Mouse (Mus musculus): ENCODE measurements around the gene Gm21987. TPM values are rescaled to one million over a fixed set of nuclear protein-coding genes. Genes with fewer than 3 reads are reported as not detected.

Gene Gm21987
- polyA plus RNA-seq, 1 experiment, result 244 TPM

GRCm38 (mm10) chr16:38379493-38379892 lies 32.7 kb downstream of the Gm21987 start:
- no peak for TF ChIP-seq GATA1 (IDR thresholded peaks at IDR 0.05; ENCODE audit: low read length)
- no peak for TF ChIP-seq TAL1 (IDR thresholded peaks at IDR 0.05; ENCODE audit: low read length)
- Histone ChIP-seq H3K4me3 (replicated peaks) (no peak overlapping the region), H3K36me3 (ENCODE audit: control insufficient read depth) (peaks cover 53% of the 10 kb centered on the region), H3K27me3 (ENCODE audit: control insufficient read depth) (no peaks in the 10 kb centered on the region), H3K4me1 (ENCODE audit: control insufficient read depth) (peaks cover 69% of the 10 kb centered on the region), H3K9me3 (ENCODE audit: control insufficient read depth, low read length) (no peaks in the 10 kb centered on the region)

DNA sequence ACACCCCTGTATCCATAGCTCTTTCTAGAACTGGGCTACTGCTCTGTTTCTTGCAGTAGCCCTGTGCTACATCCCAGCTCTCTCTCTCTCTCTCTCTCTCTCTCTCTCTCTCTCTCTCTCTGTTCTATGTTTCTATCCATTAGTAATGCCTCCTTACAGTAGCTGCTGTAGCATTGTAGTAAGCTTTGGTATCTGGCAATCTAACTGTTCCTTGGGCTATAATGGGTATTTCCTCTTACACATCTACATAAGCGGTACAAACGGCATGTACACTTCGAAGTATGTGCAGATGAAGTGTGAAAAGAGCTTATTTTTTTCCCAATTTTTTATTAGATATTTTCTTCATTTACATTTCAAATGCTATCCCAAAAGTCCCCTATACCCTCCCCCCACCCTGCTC lies 33.1 kb downstream of the Gm21987 start:
- H3K4me1 ChIP-seq (ENCODE audit: control insufficient read depth), result peaks cover 69% of the 10 kb centered on the region
- peaks cover 49% of the 10 kb centered on the region for H3K36me3 ChIP-seq (ENCODE audit: control insufficient read depth)
- no peaks in the 10 kb centered on the region for H3K27me3 ChIP-seq (ENCODE audit: control insufficient read depth)
- TF ChIP-seq GATA1 (IDR thresholded peaks at IDR 0.05; ENCODE audit: low read length) (no peak), TAL1 (IDR thresholded peaks at IDR 0.05; ENCODE audit: low read length) (no peak)
- no peaks in the 10 kb centered on the region for H3K9me3 ChIP-seq (ENCODE audit: control insufficient read depth, low read length)
- H3K4me3 ChIP-seq (replicated peaks), result no peak overlapping the region

GRCm38 (mm10) chr16:38383683-38384082 lies 36.8 kb downstream of the Gm21987 start:
- peaks cover 11% of the 10 kb centered on the region for H3K36me3 ChIP-seq (ENCODE audit: control insufficient read depth)

DNA sequence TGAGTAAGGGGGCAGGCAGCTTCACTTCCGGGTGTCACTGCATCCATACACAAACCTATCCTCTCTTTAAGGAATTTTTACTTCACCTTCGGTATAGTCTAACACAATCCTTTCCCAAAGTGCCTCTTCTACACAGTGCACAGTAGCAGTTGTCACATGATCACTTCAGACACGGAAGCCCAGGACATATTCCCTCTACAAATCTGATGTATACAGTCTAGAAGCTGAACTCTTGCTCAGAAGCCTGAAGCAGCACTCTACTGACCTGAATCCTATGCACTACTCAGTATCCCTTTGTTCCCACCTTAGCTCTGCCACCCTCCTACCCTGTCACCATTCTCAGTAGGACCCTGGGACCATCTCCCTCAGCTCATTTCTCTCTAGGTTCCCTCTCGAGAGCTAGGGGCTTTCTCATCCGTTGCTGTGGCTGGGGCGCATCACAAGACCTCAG lies 38.4 kb downstream of the Gm21987 start:
- Histone ChIP-seq H3K4me1 (ENCODE audit: control insufficient read depth) (peaks cover 58% of the 10 kb centered on the region), H3K36me3 (ENCODE audit: control insufficient read depth) (no peaks in the 10 kb centered on the region), H3K9me3 (ENCODE audit: control insufficient read depth, low read length) (no peaks in the 10 kb centered on the region)

More at GRCm38 (mm10) chr16:38383683-38384082, 36.8 kb downstream of the Gm21987 start:
- peaks cover 67% of the 10 kb centered on the region for H3K4me1 ChIP-seq (ENCODE audit: control insufficient read depth)
- no peak overlapping the region for H3K4me3 ChIP-seq (replicated peaks)
- TF ChIP-seq TAL1 (IDR thresholded peaks at IDR 0.05; ENCODE audit: low read length) (no peak), GATA1 (IDR thresholded peaks at IDR 0.05; ENCODE audit: low read length) (no peak)
- H3K27me3 ChIP-seq (ENCODE audit: control insufficient read depth), result no peaks in the 10 kb centered on the region
- H3K9me3 ChIP-seq (ENCODE audit: control insufficient read depth, low read length), result no peaks in the 10 kb centered on the region

DNA sequence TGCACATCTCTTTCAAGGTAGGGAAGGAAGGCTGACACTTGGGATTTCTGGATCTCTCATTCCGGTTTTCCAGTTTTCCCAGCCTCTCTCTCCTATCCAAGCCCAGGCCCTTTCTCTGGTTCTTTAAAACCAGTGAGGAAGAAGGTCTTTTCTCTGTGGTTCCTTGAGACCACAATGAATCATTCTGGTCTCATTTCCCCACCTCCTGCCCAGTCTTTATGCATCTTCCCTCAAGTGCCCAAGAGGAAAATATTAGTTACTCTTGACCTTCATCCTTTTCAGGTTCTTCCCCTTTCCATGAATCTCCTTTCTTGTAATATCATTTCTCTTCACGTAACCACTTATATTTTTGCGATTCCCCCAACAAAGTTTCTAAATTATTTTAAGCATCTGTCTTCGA lies 38.9 kb downstream of the Gm21987 start:
- Histone ChIP-seq H3K4me3 (replicated peaks) (no peak overlapping the region), H3K4me1 (ENCODE audit: control insufficient read depth) (peaks cover 58% of the 10 kb centered on the region), H3K27me3 (ENCODE audit: control insufficient read depth) (no peaks in the 10 kb centered on the region), H3K9me3 (ENCODE audit: control insufficient read depth, low read length) (no peaks in the 10 kb centered on the region), H3K36me3 (ENCODE audit: control insufficient read depth) (no peaks in the 10 kb centered on the region)
- TF ChIP-seq GATA1 (IDR thresholded peaks at IDR 0.05; ENCODE audit: low read length) (no peak), TAL1 (IDR thresholded peaks at IDR 0.05; ENCODE audit: low read length) (no peak)

More for the DNA sequence above, 38.4 kb downstream of the Gm21987 start:
- Histone ChIP-seq H3K27me3 (ENCODE audit: control insufficient read depth) (no peaks in the 10 kb centered on the region), H3K4me3 (replicated peaks) (no peak overlapping the region)
- TF ChIP-seq GATA1 (IDR thresholded peaks at IDR 0.05; ENCODE audit: low read length) (no peak), TAL1 (IDR thresholded peaks at IDR 0.05; ENCODE audit: low read length) (no peak)

DNA sequence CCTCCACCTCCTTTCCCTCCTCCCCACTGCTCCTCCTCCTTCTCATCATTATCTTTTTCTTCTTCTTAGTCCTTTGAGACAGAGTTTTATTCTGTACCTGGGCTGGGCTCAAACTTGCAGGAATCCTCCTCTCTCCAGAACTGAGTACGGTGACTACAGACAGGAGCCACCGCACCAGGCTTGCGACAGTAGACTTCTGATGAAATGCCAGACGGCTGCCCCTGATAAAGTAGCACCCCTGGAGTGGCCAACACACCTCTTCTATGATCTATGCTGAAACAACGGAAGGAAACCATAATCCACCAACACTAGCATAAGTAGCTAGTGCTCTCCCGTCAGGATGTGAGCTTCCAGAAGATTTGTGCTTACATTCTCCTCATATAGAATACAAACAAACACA lies 40.5 kb downstream of the Gm21987 start:
- H3K4me1 ChIP-seq (ENCODE audit: control insufficient read depth), result peaks cover 56% of the 10 kb centered on the region
- no peak for TF ChIP-seq GATA1 (IDR thresholded peaks at IDR 0.05; ENCODE audit: low read length)
- no peak for TF ChIP-seq TAL1 (IDR thresholded peaks at IDR 0.05; ENCODE audit: low read length)

GRCm38 (mm10) chr16:38388757-38389156 lies 41.9 kb downstream of the Gm21987 start:
- Histone ChIP-seq H3K4me3 (replicated peaks) (no peak overlapping the region), H3K9me3 (ENCODE audit: control insufficient read depth, low read length) (no peaks in the 10 kb centered on the region), H3K4me1 (ENCODE audit: control insufficient read depth) (peaks cover 44% of the 10 kb centered on the region), H3K36me3 (ENCODE audit: control insufficient read depth) (no peaks in the 10 kb centered on the region), H3K27me3 (ENCODE audit: control insufficient read depth) (no peaks in the 10 kb centered on the region)
- TF ChIP-seq TAL1 (IDR thresholded peaks at IDR 0.05; ENCODE audit: low read length) (no peak), GATA1 (IDR thresholded peaks at IDR 0.05; ENCODE audit: low read length) (no peak)

More for the DNA sequence above, 40.5 kb downstream of the Gm21987 start:
- Histone ChIP-seq H3K36me3 (ENCODE audit: control insufficient read depth) (no peaks in the 10 kb centered on the region), H3K4me3 (replicated peaks) (peak overlapping the region; percentile 3), H3K27me3 (ENCODE audit: control insufficient read depth) (no peaks in the 10 kb centered on the region), H3K9me3 (ENCODE audit: control insufficient read depth, low read length) (no peaks in the 10 kb centered on the region)

- H3K27me3 ChIP-seq (ENCODE audit: control insufficient read depth), result no peaks in the 10 kb centered on the region; the same call in 1 of the 2 replicates
- H3K4me1 ChIP-seq (ENCODE audit: control insufficient read depth), result peaks cover 42% of the 10 kb centered on the region
- no peaks in the 10 kb centered on the region for H3K9me3 ChIP-seq (ENCODE audit: control insufficient read depth, low read length)
- H3K36me3 ChIP-seq (ENCODE audit: control insufficient read depth), result no peaks in the 10 kb centered on the region
- H3K4me3 ChIP-seq (replicated peaks), result no peak overlapping the region
- TF ChIP-seq TAL1 (IDR thresholded peaks at IDR 0.05; ENCODE audit: low read length), result no peak
- no peak for TF ChIP-seq GATA1 (IDR thresholded peaks at IDR 0.05; ENCODE audit: low read length)
Measured at GRCm38 (mm10) chr16:38389284-38389893, 42.5 kb downstream of the Gm21987 start.

DNA sequence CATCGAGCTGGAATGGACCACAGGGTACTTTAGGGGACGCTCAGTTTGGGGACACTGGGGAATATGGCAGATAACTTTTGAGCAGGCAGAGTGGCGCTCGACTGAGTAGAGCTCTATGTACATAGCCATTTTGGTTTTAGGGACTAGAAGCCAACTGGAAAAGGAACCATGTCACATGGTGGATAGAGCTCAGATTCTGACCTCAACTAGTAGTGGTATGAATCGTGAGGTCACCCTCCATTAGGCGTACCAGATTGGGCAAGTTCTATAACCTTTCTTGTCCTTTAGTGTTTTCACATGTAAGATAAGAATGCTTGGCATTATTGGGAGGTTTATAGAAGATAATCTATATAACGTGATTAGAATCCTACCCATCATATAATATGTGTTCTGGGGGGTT lies 43.5 kb downstream of the Gm21987 start:
- no peaks in the 10 kb centered on the region for H3K9me3 ChIP-seq (ENCODE audit: control insufficient read depth, low read length)
- peaks cover 33% of the 10 kb centered on the region for H3K4me1 ChIP-seq (ENCODE audit: control insufficient read depth)
- no peak for TF ChIP-seq TAL1 (IDR thresholded peaks at IDR 0.05; ENCODE audit: low read length)
- no peak for TF ChIP-seq GATA1 (IDR thresholded peaks at IDR 0.05; ENCODE audit: low read length)
- H3K4me3 ChIP-seq (replicated peaks), result no peak overlapping the region
- no peaks in the 10 kb centered on the region; the same call in 1 of the 2 replicates for H3K27me3 ChIP-seq (ENCODE audit: control insufficient read depth)
- H3K36me3 ChIP-seq (ENCODE audit: control insufficient read depth), result no peaks in the 10 kb centered on the region
